ENCODE assay signal across 11 mouse cellular contexts in the genomic region with DNA sequence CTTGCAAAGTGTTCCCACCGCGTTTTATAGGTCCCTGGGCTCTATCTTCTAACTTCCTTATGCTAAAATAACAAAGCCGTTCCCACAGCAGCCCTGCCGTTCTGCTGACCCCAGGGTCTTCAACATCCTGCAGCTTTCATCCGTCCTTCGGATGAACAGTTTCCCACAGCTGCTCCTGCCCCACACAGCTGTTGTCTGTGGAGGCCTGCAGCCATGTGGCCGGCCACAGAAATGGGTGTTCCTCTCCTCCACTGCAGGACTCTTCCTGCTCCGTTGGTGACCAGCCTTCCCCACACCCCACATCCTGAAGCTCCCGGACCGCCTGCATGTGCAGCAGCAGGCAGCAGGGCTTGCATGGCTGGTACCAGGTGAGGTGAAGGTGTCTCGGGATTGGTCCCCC. TPM values are rescaled to one million over a fixed set of nuclear protein-coding genes. Genes with fewer than 3 reads are reported as not detected.
DNase-seq lines count a peak whose midpoint lies in the region; ATAC-seq lines count a peak whose summit lies in the region.
"Had no signal": no experiment of that assay in that cellular context is flagged by ENCODE, and none has a peak within 500 bp of the region (broad histone marks: within the 10 kb centered on the region; RNA-seq: fewer than 3 reads in every experiment).

No protein-coding gene starts in this region.

- no peaks in the 10 kb centered on the region for H3K9me3 ChIP-seq in heart, embryonic 16.5 days (replicated peaks; ENCODE audit: control insufficient read depth, low read length)
- no peaks in the 10 kb centered on the region for H3K9me3 ChIP-seq in limb, embryonic 15.5 days

- H3K27ac ChIP-seq in heart, embryonic 16.5 days (ENCODE audit: low read length): no peak overlapping the region
- peak overlapping the region; percentile 38; the same call in 1 of the 2 replicates for H3K27ac ChIP-seq in limb, embryonic 15.5 days
- H3K27ac ChIP-seq: liver, embryonic 14.5 days had no signal

- intact Hi-C loops in heart, postnatal 25 days (cut with DNase I): no loop called here

- no peak overlapping the region for H3K4me3 ChIP-seq in heart, embryonic 16.5 days (ENCODE audit: low read length)
- no peak overlapping the region for H3K4me3 ChIP-seq in limb, embryonic 15.5 days

- H3K27me3 ChIP-seq in heart, embryonic 16.5 days (ENCODE audit: control insufficient read depth, insufficient read depth, low read length): no peaks in the 10 kb centered on the region
- 0 out of 2 replicates have a peak, but pooled peaks cover 3% of the 10 kb centered on the region for H3K27me3 ChIP-seq in limb, embryonic 15.5 days

- 44% methylated on average over 11 of the region's 11 CpGs for WGBS in heart, embryonic 16.5 days
- WGBS in limb, embryonic 15.5 days: 22% methylated on average over 11 of the region's 11 CpGs

- H3K4me1 ChIP-seq in heart, embryonic 16.5 days (ENCODE audit: control insufficient read depth, insufficient read depth, low read length): 0 out of 2 replicates have a peak, but pooled peaks cover 3% of the 10 kb centered on the region
- H3K4me1 ChIP-seq in limb, embryonic 15.5 days: peaks cover 42% of the 10 kb centered on the region

- no peak overlapping the region for H3K4me2 ChIP-seq in heart, embryonic 16.5 days (ENCODE audit: low read depth, low read length)
- no peak overlapping the region for H3K4me2 ChIP-seq in limb, embryonic 15.5 days

- H3K9ac ChIP-seq in heart, embryonic 16.5 days (ENCODE audit: low read length): no peak overlapping the region
- no peak overlapping the region for H3K9ac ChIP-seq in limb, embryonic 15.5 days
- H3K9ac ChIP-seq: forebrain, postnatal 0 days; liver, embryonic 14.5 days had no signal

- H3K36me3 ChIP-seq in heart, embryonic 16.5 days (ENCODE audit: control insufficient read depth, insufficient read depth): no peaks in the 10 kb centered on the region
- H3K36me3 ChIP-seq in limb, embryonic 15.5 days: no peaks in the 10 kb centered on the region

- peak; percentile 19; the same call in 1 of the 2 replicates for ATAC-seq in heart, embryonic 16.5 days (replicated peaks; ENCODE audit: extremely low read depth, insufficient read depth, low FRiP score)
- peak; percentile 49; the same call in 1 of the 2 replicates for ATAC-seq in limb, embryonic 15.5 days (ENCODE audit: insufficient number of reproducible peaks, low FRiP score, low TSS enrichment, low read depth)
- ATAC-seq: forebrain, postnatal 0 days had no signal

- DNase-seq in heart, postnatal 25 days (ENCODE audit: low spot score): no peak
- DNase-seq in retina, embryonic 14.5 days (ENCODE audit: low spot score): peak; percentile 44
- DNase-seq in retina, postnatal 1 day: no peak
- DNase-seq in urinary bladder, adult 2 months (ENCODE audit: low spot score): no peak
- no peak for DNase-seq in adrenal gland, postnatal 36 days
- DNase-seq in spleen, postnatal 36 days (ENCODE audit: low spot score in 2 of 2): no peak
- DNase-seq: cerebellum, adult 8-10 months; forebrain, postnatal 0 days had no signal

RNA-seq across cellular contexts. Expression of gene Phc2, which starts 17.3 kb away (rescaled TPM):
- 7.5 and 11.0 TPM in 2 replicates for polyA plus RNA-seq in heart, embryonic 16.5 days (2015; fragmentation: Nextera tagmentation; extraction: Ambion mirVana)
- total RNA-seq in heart, postnatal 25 days (2021): 10 to 100 TPM; 36.1 to 48.5 TPM
- polyA plus RNA-seq in limb, embryonic 15.5 days (2015; fragmentation: Nextera tagmentation; extraction: Ambion mirVana): 33.1 and 40.7 TPM in 2 replicates
- 68.5 and 77.5 TPM in 2 replicates for polyA plus RNA-seq in urinary bladder, adult 2 months (2012; rRNA removed)
- total RNA-seq in adrenal gland, postnatal 36 days (2021): 10 to 100 TPM; 74.8 to 83.2 TPM

RNA-seq across cellular contexts. Expression of gene Tlr12, which starts 18.8 kb away (rescaled TPM):
- 0.52 and 0.80 TPM in 2 replicates for polyA plus RNA-seq in heart, embryonic 16.5 days (2015; fragmentation: Nextera tagmentation; extraction: Ambion mirVana)
- total RNA-seq in heart, postnatal 25 days (2021): under 1 TPM in 1 of 2 experiments, not detected in 1; 0.10 TPM
- polyA plus RNA-seq in limb, embryonic 15.5 days (2015; fragmentation: Nextera tagmentation; extraction: Ambion mirVana): 0.72 and 0.76 TPM in 2 replicates
- polyA plus RNA-seq in urinary bladder, adult 2 months (2012; rRNA removed): 5.0 and 6.9 TPM in 2 replicates
- total RNA-seq in adrenal gland, postnatal 36 days (2021): under 1 TPM; 0.73 to 0.82 TPM

RNA-seq across cellular contexts. Expression of gene Zscan20, which starts 27.4 kb away (rescaled TPM):
- 2.9 and 3.1 TPM in 2 replicates for polyA plus RNA-seq in heart, embryonic 16.5 days (2015; fragmentation: Nextera tagmentation; extraction: Ambion mirVana)
- total RNA-seq in heart, postnatal 25 days (2021): 1 to 10 TPM; 4.7 to 4.8 TPM
- 4.0 and 4.1 TPM in 2 replicates for polyA plus RNA-seq in limb, embryonic 15.5 days (2015; fragmentation: Nextera tagmentation; extraction: Ambion mirVana)
- 2.1 and 3.4 TPM in 2 replicates for polyA plus RNA-seq in urinary bladder, adult 2 months (2012; rRNA removed)
- 1 to 10 TPM; 6.3 to 8.7 TPM for total RNA-seq in adrenal gland, postnatal 36 days (2021)
